Mouse (Mus musculus) midbrain, embryonic 14.5 days (tissue): ENCODE results near the gene F830045P16Rik. TPM values are rescaled to one million over a fixed set of nuclear protein-coding genes. Genes with fewer than 3 reads are reported as not detected.
A peak's percentile ranks its signal among the peaks of the same experiment; 100 is the strongest.

Source experiments
- ATAC-seq: fragments of 200-750 bp; cut with Nextera tagmentation; 2 replicates; pipeline ENCODE4 v1.8.0; 2017; ENCODE audit warnings: moderate number of reproducible peaks, moderate library complexity; ENCODE audit not compliant: low FRiP score, low TSS enrichment
- DNase-seq: peaks from one replicate; pipeline ENCODE4 v3.0.0-alpha.2; 2015
- H3K27ac ChIP-seq: fragments of 300-500 bp; sonication (generic); replicated peaks from 2 replicates; pipeline ENCODE4 v1.5.1; 2014; ENCODE audit warnings: mild to moderate bottlenecking, low read depth, low read length, moderate library complexity
- H3K27me3 ChIP-seq: fragments of 300-500 bp; sonication (generic); 2 replicates; pipeline ENCODE4 v1.6.1; 2014; ENCODE audit warnings: low read length, control low read depth, mixed read lengths; ENCODE audit not compliant: control insufficient read depth, insufficient read depth
- H3K36me3 ChIP-seq: fragments of 300-500 bp; sonication (generic); 2 replicates; pipeline ENCODE4 v1.6.1; 2014; ENCODE audit warnings: low read length, control low read depth; ENCODE audit not compliant: control insufficient read depth, insufficient read depth
- H3K4me1 ChIP-seq: fragments of 300-500 bp; sonication (generic); 2 replicates; pipeline ENCODE4 v1.6.1; 2014; ENCODE audit warnings: mild to moderate bottlenecking, antibody characterized with exemption, low read length, control low read depth; ENCODE audit not compliant: control insufficient read depth, insufficient read depth
- H3K4me2 ChIP-seq: fragments of 300-500 bp; sonication (generic); 2 replicates; pipeline ENCODE4 v1.6.1; 2014; ENCODE audit warnings: mild to moderate bottlenecking, low read length, moderate library complexity
- H3K4me3 ChIP-seq: fragments of 300-500 bp; sonication (generic); replicated peaks from 2 replicates; pipeline ENCODE4 v1.5.1; 2014; ENCODE audit warnings: low read depth, low read length
- H3K9ac ChIP-seq: fragments of 300-500 bp; sonication (generic); replicated peaks from 2 replicates; pipeline ENCODE4 v1.6.1; 2014; ENCODE audit warnings: mild to moderate bottlenecking, low read length, moderate library complexity
- H3K9me3 ChIP-seq: fragments of 300-500 bp; sonication (generic); 2 replicates; pipeline ENCODE4 v1.6.1; 2016; ENCODE audit warnings: low read length, control low read depth, mixed read lengths; ENCODE audit not compliant: control insufficient read depth
- WGBS: fragments of 180-500 bp; shearing (Covaris S2); extraction: QIAGEN DNeasy Blood & Tissue Kit; methylation state at CpG from one replicate; pipeline ENCODE4 v1.1.7; 2014; 5-methylcytosine and 5-hydroxymethylcytosine counted together
- polyA plus RNA-seq: library from polyadenylated mRNA; unstranded; fragments of >200 nt; fragmentation: Nextera tagmentation; extraction: Ambion mirVana; gene quantifications from 2 replicates; pipeline ENCODE4 v1.2.1, GENCODE M21; 2014

The F830045P16Rik gene
- polyA plus RNA-seq, 1 experiment from 2014 or later = not detected

DNA sequence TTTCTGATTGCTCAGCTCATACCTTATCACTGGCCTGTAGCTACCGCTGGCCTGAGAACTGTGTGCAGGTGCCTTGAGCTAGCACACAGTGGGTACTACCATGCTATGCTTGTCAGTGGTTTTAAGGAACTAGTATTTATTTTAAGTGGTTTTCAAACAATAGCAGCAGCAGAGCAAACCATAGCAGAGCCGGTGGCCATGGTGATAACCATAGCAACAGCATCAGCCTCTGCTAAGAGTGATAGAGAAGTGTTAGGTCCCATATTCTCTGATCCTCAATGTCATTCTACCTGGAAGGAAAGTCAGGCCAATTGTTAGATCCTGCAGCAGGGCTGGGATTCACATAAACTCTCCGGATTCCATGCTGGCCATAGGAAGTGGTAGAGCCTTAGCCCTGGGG lies 121.8 kb downstream of the F830045P16Rik start:
- Histone ChIP-seq H3K27ac (no peak overlapping the region), H3K36me3 (no peaks in the 10 kb centered on the region), H3K27me3 (no peaks in the 10 kb centered on the region), H3K9ac (no peak overlapping the region), H3K4me2 (no peak overlapping the region), H3K4me3 (no peak overlapping the region), H3K4me1 (no peaks in the 10 kb centered on the region), H3K9me3 (no peaks in the 10 kb centered on the region)
- ATAC-seq (no peak), DNase-seq (peak; percentile 18)
- 79% methylated on average over 3 of the region's 3 CpGs for WGBS

DNA sequence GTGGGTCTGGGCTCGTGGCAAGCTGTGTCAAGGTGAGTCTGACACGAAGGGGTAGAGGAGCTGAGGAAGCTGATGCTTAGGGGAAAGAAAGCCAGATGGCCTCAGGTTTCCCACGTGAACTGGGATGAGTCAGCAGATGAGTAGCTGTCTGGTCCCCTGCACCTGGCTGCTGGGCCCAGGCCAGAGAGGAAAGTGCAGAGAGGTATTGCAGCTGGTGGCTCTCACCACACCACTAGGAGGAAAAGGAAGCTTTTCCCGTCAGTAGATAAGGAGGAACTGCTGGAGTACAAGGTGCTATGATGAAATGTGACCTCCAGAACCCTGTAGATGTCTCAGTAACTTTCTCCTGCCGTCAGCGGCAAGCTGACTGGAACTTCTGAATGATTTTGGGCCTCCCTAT lies 122.9 kb downstream of the F830045P16Rik start:
- 77% methylated on average over 6 of the region's 6 CpGs for WGBS
- no peak for ATAC-seq

DNA sequence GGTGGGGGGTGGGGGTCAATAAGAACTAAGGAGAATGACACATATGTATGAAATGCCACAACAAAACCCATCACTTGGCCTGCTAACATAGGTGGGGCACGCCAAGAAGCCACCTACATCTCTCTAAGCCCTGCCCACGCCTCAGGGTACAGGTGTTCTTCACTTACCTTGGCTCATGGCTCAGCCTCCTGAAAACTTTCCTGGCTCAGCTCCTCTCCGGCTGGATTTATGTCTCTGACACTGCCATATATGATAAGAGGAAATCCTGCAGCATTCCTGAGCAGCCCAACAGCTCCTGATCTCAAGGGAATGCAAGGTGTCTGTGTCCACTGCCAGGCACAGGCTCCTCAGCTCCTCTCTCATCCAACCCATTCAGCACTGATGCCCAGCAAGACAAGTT lies 124.8 kb downstream of the F830045P16Rik start:
- WGBS = 76% methylated on average over 3 of the region's 3 CpGs
- H3K4me1 ChIP-seq = no peaks in the 10 kb centered on the region
- ATAC-seq = no peak

More for the DNA sequence above, 122.9 kb downstream of the F830045P16Rik start:
- Histone ChIP-seq H3K36me3 (no peaks in the 10 kb centered on the region), H3K4me1 (no peaks in the 10 kb centered on the region), H3K4me2 (no peak overlapping the region), H3K27ac (no peak overlapping the region), H3K9me3 (no peaks in the 10 kb centered on the region), H3K9ac (no peak overlapping the region), H3K27me3 (no peaks in the 10 kb centered on the region), H3K4me3 (no peak overlapping the region)
- no peak for DNase-seq

DNA sequence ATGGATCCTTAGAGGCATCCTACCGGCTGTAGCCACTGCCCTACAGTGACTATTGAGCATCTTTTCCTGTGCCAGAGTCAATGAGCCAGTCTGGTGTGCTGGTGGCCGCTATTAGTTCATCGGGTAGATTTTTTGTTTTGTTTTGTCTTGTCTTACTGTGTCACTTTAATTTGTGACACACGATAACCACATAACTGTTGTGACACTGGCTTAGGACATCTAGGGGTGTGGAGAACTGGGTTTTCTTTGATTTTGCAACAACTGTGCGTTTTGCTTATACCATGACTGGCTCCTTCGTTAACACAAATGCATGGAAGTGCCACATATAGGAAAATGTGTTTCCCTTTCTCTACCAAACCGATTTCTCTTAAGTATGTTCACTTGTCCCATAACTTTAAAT lies 126.1 kb downstream of the F830045P16Rik start:
- Histone ChIP-seq H3K9ac (no peak overlapping the region), H3K36me3 (no peaks in the 10 kb centered on the region), H3K4me3 (no peak overlapping the region), H3K27me3 (no peaks in the 10 kb centered on the region), H3K27ac (no peak overlapping the region), H3K9me3 (no peaks in the 10 kb centered on the region), H3K4me2 (no peak overlapping the region), H3K4me1 (no peaks in the 10 kb centered on the region)
- ATAC-seq (no peak), DNase-seq (no peak)
- 90% methylated on average over 7 of the region's 7 CpGs for WGBS

More for the DNA sequence above, 124.8 kb downstream of the F830045P16Rik start:
- H3K4me3 ChIP-seq = no peak overlapping the region
- H3K9ac ChIP-seq = no peak overlapping the region
- no peaks in the 10 kb centered on the region for H3K9me3 ChIP-seq
- DNase-seq = no peak
- no peak overlapping the region for H3K27ac ChIP-seq
- H3K27me3 ChIP-seq = no peaks in the 10 kb centered on the region
- no peak overlapping the region for H3K4me2 ChIP-seq
- no peaks in the 10 kb centered on the region for H3K36me3 ChIP-seq

DNA sequence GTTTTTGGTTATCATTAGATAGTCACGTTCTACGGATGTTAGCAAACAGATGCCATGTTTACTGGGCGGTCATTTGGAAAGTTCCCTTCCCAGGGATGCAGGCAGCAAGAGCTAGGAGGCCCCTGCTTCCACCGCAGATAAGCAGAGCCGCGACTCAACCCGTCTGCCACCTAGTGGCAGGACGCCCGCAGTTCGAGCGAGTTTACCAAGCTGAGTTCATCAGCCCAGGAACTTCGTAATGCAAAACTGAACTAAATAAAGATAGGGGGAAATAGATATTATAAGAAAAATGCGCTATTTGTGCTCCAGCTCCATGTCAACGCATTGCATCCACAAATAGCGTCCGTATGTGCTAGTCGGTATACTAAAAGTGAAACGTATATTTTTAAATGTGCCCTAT lies 127.9 kb downstream of the F830045P16Rik start:
- Histone ChIP-seq H3K4me3 (no peak overlapping the region), H3K4me2 (no peak overlapping the region), H3K9ac (no peak overlapping the region), H3K9me3 (no peaks in the 10 kb centered on the region), H3K27me3 (no peaks in the 10 kb centered on the region), H3K27ac (no peak overlapping the region), H3K4me1 (no peaks in the 10 kb centered on the region), H3K36me3 (no peaks in the 10 kb centered on the region)
- DNase-seq = peak; percentile 89
- no peak for ATAC-seq
- 22% methylated on average over 18 of the region's 18 CpGs for WGBS

Other genes starting within 250 kb of the F830045P16Rik start
- 7.4 and 13.5 TPM in 2 replicates for gene Ckap2l, start 239.4 kb downstream of the F830045P16Rik start, polyA plus RNA-seq
- 0.20 and 0.39 TPM in 2 replicates for gene Il1a, start 226.6 kb downstream of the F830045P16Rik start, polyA plus RNA-seq
- gene Il1b, start 165.5 kb downstream of the F830045P16Rik start, polyA plus RNA-seq = not detected in 2 replicates
- 28.3 and 35.7 TPM in 2 replicates for gene Sirpa, start 56.2 kb upstream of the F830045P16Rik start, polyA plus RNA-seq
- gene Pdyn, start 163.2 kb upstream of the F830045P16Rik start, polyA plus RNA-seq = 7.3 and 8.8 TPM in 2 replicates